Mouse (Mus musculus) adrenal gland, adult 8-10 months (tissue): Measurements from ENCODE around the gene Mettl17. TPM values are rescaled to one million over a fixed set of nuclear protein-coding genes. Genes with fewer than 3 reads are reported as not detected.
"Not testable (repeated sequence)": the region's sequence is repeated elsewhere in the genome, so short reads cannot be mapped to it uniquely, and the experiment has no call there.

ENCODE experiments used
- DNase-seq: peaks from one replicate; pipeline ENCODE4 v3.0.0; 2022
- total RNA-seq, 4 experiments: library from RNA; stranded (reverse); gene quantifications; 2 replicates each; pipeline ENCODE4 v1.2.4; 2022

Mettl17 gene
- 10 to 100 TPM; 31.5 to 50.1 (median 45.6) TPM for total RNA-seq

DNA sequence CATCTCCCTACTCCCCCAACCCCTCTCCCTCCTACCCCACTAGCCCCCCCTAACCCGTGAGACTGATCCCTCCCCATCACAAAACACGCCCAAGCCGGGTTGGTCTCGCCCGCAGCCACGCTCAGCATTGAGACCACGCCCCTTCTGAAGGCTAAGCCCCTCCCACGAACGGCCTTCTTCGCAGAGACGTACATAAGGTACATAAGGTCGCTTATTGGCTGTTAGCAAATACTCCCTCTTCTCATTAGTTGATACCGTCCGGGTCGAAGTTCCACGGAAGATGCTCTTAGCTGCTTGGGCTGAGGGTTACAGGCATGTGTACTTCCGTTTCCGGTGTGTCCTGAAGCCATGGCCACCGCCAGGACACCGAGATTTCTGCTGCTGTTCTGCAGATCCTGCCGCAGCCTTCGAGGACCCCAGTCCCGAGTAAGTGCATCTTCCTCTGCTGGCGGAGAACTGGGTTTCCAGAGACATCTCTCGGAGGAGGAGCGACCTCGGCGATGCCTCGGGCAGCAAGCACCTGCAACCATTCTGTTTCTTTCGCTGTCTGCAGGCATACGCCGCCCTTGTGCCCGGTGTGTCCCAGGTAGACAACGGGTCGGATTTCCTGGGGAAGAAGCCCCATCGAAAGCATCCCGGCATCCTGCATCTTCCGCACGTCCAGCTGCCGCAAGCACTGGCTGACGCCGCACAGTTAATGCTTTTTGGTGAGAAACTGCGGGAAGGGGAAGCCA lies at the start of gene Mettl17:
Gene Mettl17 (plus strand): TSS at position 245 of the 734 bp plus-strand sequence.
- DNase-seq = peak; percentile 94

DNA sequence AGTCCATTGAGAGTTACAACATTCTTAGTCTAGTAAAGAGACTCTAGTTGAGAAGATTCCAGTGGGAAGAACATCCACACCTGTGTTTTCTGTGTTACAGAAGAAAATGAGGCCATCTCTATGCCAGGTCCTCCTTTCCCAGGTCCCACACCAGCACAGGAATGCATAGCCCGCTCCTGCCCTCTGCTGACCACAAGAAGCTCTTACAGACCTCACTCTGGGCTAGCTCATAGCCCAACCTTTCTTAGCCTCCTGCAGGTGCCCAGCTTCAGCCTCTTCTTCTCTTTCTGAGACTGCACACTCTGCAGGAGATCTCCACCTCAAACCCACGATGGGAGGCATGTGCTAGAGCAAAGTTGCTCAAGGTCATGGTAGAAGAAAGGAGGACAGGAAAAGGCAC lies 46.2 kb upstream of the Mettl17 start:
- DNase-seq = not testable (repeated sequence)

DNA sequence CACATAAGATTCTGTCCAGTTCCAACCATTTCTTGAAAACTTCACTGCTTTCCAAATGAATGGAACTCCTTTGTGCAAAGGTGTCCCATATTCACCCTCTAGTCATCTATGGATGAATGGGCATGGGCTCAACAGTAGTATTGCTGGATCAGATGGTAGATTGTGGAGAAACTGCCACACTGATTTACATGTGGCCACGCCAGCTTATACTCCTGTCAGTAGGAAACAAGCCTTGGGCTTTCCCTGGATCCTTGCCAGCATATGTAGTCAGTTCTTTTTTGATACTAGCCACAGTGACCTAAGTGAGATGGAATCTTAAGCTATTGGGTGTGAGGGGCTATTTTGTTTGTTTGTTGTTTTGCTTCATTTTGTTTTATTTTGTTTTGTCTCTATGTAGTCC lies 42.4 kb upstream of the Mettl17 start:
- no peak for DNase-seq

DNA sequence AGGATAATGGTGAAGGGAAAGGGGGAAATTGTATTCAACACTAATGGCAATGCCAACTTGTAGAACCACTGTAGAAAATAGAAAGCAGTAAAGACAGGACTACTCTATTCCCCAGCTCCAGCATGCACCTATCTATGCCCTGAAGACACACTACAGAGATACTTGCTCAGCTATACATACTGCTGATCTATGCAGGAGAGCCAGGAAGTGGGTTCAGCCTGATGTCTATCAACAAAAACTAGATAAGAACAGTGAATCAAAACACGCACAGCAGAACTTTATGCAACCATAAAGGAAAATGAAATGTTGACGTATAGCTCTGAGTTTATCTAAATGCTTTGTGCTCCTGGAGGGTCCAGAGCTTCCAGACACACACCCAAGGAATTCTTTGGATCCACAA lies 41.9 kb upstream of the Mettl17 start:
- DNase-seq = no peak

DNA sequence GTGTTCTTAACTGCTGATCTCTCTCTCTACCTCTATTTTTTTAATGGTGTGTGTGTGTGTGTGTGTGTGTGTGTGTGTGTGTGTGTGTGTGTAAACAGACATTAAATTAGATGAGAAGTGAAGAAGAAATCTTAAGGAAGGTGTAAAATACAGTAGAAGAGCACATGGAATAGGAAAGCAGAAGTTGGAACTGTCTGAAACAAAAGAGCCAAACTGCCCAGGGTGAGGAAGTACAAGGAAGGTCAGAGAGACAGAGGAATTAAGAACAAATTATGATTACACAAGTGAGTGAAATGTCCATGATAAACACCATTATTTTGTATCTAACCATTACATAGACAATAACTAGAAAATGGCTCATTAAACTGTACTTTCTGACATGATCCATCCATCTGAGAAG lies 40.8 kb upstream of the Mettl17 start:
- no peak for DNase-seq

DNA sequence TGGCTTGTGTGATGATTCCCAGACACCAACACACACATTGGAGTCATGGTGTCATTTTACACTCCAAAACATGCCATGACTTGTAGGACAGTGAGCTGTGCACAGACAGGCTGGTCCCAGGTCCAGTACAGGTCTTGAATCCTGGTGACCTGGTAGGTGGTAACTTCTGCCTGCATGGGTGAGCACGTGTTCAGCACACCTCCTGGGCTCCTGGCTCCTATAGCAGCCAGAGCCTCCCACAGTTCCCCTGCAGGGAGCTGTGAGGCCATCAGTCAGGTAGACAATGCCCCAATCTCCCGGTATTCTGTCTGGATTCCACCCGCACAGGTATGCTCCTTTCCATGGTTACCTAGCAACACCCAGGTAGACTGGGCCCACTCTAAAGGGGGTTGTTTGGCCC lies 38.1 kb upstream of the Mettl17 start:
- DNase-seq = no peak

DNA sequence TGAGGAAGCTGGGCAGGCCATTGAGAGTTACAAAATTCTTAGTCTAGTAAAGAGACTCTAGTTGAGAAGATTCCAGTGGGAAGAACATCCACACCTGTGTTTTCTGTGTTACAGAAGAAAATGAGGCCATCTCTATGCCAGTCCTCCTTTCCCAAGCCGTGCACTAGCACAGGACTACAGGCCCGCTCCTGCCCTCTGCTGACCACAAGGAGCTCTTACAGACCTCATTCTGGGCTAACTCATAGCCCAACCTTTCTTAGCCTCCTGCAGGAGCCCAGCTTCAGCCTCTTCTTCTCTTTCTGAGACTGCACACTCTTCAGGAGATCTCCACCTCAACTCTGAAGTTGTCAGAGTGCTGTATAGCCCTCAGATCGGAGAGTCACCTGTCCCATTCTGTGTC lies 33.6 kb upstream of the Mettl17 start:
- not testable (repeated sequence) for DNase-seq

DNA sequence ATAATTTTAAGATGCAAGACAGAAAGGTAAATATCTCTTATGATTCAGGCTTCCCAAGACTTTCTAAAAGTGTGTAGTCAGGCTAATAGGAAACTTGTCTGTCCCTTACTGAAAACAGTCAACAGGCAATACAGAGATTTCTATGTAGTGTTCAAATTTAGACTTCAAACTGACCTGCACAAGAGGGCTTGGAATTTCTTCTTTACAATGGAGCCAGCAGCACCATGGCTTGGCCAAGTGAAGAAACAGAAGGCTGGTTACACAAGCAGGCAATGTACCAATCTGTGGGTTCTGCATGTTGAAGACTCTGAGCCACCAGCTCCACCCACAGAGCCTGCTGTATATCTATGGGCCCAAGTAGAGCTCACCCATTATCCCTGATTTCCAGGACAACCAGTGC lies 31.2 kb upstream of the Mettl17 start, which contains the start of gene Ear6:
Gene Ear6 (plus strand): TSS at position 301 of the 400 bp plus-strand sequence.
- no peak for DNase-seq

DNA sequence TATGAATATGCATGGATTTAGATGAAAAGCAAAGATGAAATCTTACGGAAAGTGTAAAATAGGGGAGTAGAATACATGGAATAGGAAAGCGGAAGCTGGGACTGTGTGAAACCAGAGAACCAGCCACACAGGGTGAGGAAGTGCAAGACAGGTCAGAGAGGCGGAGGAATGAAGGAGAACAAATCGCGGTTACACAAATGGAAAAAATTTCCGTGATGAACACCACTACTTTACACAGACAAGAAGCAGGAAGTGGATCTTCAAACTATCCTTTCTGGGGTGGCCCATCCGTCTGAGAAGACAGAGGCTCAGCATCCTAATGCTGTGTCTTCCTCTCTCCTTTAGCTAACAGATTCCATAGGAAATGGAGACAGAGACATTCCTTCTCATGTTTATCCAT lies 29.4 kb upstream of the Mettl17 start:
- not testable (repeated sequence) for DNase-seq

DNA sequence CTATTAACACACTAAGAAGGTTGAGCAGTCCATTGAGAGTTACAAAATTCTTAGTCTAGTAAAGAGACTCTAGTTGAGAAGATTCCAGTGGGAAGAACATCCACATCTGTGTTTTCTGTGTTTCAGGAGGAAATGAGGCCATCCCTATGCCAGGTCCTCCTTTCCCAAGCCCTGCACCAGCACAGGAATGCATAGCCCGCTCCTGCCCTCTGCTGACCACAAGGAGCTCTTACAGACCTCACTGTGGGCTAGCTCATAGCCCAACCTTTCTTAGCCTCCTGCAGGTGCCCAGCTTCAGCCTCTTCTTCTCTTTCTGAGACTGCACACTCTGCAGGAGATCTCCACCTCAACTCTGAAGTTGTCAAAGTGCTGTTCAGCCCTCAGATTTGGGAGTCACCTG lies 21.0 kb upstream of the Mettl17 start:
- DNase-seq = not testable (repeated sequence)

DNA sequence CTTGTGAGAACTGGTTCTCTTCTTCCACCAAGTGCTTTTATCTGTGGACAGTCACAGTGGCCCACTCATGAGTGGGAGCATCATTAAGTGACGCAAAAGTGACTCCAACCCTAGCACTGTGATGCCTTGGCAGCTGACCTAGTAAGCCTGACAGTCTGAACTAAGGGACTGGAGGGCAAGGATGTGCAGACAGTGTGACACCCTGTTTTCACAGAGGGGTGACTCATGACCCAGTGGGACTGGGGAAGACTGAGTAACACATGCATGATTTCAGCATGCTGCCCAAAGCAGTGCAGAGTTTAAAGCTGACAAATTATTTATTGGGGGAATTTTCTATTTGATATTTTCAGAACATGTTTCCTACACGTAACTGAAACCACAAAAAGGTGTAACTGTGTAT lies 13.9 kb upstream of the Mettl17 start:
- peak; percentile 56 for DNase-seq

DNA sequence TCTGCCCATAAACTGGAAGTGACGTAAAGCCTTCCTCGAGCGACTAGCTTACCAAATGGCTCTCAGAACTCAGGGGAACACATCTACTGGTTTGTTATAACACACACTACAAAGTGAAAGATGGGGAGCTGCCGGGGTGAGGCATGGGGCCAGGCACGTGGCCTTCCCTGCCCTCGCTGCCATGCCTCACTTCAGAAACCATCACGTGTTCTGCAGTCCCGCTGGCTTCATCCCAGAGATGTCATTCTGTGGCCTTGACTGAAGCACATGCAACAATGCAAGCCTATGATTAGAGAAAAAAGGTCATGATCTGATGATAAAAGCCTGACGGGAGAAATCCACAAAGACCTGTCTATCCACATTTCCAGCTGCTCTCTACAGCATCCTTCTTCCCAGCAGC lies 12.9 kb upstream of the Mettl17 start:
- peak; percentile 82 for DNase-seq

DNA sequence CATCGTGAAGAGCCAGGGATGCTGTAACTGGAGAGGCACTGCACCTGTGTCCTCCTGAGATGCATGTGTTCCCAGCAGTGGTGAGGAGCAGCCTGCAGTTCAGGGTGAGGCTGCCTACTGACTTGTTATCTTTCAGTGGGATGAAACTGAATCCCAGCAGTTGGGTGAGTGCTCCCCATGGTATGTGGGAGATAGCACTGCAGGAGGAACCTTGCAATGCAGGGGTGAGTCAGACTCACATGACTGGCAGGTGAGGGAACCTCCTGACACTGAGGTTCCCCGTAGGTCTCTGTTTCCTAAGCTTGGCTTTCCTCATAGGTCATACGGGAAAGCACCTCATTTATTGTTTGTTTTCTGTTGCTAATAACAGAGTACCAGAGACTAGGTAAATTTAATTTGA lies 7.1 kb upstream of the Mettl17 start:
- DNase-seq = no peak

DNA sequence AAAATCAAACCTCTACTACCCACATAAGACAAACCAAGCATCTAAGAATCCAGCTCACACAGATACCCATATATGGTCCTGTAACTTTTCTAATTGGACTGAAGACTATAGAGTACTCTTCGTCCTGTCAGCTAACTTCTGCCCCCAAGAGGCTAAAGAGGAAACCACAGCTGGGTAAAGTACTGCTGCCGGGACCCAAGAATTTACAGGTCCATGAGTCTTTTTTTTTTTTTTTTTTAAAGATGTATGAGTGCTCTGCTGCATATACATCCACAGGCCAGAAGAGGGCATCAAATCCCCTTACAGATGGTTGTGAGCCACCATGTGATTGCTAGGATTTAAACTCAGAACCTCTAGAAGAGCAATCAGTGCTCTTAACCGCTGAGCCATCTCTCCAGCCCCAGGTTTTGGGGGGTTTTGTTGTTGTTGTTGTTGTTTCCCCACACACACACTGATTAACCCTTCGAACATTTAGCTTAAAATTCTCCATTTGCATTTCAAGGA lies 1.1 kb upstream of the Mettl17 start:
- peak; percentile 77 for DNase-seq

DNA sequence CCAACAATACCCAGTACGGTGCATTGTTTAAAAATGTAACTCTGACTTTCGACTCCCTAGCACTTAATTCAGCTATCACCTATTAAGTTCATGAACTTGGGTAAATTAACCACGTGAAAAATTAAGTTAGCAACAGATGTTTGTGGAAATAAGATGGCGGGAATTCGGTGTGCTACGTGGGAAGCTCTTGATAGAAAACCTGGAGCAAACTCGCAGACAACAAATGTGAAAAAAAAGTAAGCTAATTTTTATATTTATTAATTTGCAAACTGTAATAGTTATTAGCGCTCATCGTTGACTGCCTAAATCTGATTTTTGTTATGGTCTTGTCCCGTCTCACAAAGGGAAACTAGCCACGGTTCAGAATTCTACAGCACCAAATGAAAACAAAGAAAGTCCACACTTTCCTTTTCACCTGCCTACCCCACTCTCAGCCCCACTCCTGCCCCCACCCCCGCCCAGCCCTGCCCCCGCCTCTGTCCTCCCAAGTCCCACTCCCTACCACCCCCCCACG lies 554 bp upstream of the Mettl17 start:
- no peak for DNase-seq

DNA sequence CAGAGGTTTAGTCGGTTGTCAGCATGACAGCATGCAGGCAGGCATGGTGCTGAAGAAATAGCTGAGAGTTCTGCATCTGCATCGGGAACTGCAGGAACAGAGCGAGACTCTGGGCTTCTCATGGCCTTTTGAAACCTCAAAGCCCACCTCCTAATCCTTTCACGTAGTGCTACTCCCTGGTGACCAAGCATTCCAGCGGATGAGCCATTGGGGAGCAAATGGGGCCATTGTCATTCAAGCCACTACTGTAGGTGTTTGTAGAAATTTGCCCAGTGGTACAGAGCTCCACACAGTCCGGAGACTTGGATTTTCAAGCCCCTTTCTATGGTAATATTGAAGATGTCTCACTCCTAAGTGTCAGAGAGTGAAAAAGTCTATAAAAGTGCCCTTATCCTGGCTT lies 1.4 kb downstream of the Mettl17 start:
- no peak for DNase-seq

DNA sequence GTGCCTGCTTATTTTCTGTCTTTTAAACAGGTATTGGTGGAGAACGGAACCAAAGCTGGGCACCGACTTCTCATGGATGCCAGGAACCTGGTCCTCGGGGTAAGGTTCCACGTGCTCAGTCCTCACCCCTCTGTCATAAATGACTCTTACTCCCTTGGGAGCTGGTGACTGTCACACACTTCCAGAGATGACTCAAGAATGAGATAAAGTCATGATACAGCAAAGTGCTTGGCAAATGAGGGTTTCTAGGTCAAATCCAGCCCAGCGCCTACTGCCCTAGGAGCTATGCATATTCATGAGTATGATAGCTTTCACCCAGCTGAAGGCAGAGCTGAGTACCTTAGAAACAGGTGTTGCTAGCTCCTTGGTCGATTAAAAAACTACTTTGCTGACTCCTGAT lies 5.2 kb downstream of the Mettl17 start:
- DNase-seq = no peak

DNA sequence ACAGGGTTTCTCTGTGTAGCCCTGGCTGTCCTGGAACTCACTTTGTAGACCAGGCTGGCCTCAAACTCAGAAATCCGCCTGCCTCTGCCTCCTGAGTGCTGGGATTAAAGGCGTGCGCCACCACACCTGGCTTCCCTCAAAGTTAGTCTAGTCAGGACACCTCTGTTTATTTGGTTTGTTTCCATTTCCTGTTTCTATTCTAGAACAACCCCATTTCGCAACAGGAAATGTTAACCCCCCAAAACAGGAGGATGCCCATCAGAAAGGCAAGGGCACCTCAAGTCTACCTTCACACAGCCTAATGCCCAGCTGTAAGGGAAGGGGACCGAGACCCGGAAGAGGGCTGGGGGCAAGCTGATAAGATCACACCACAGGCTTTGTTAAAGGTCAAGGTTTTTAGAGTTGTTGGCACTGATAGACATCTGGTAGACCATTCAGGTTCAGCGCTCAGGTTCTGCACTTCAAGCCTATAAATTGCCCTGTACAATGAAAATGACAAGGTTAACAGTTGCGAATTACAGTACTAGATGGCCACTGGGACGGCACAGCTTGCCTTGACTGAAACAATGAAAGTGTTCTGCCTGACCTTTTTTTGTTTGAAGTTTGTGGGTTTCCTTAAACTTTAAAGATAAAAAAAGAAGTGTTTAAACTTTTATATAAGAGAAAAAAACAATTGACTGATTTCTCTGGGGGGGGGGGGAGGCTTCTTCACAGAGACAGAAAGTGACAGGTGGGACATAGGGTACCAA lies 7.7 kb downstream of the Mettl17 start, which contains the start of gene Slc39a2:
Gene Slc39a2 (plus strand): TSS at position 699 of the 749 bp plus-strand sequence.
- no peak for DNase-seq

DNA sequence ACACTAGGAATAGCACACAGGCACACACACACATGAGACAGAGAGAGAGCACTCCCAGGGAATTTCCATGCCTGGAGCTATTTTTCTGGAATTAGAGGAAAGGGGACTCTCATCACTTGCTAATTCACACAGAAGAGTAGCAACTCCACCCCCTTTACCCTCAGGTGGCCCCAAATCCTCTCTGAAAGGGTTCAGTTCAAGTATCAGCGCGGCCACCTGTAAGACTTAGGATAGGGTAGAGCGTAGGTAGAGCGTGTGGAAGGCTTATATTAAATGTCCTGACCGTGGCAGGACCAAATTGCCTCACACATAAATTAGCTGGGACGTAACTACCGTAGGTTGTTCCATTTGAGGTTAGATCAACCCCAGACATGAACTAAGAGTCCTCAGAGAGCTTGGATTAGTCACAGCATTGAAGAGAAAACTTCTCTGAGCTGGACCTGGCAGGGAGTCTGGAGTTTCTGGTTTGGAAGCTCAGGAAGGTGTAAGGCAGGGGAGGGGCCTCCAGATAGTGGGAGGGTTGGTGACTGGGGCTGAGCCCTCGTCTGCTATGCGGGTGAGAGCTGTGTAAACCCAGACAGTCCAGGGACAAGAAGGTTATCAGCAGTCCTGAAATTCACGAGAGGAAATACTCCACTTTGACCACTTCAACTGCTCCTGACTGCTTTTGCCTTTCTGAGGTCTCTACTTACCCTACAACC lies 8.6 kb downstream of the Mettl17 start:
- no peak for DNase-seq

DNA sequence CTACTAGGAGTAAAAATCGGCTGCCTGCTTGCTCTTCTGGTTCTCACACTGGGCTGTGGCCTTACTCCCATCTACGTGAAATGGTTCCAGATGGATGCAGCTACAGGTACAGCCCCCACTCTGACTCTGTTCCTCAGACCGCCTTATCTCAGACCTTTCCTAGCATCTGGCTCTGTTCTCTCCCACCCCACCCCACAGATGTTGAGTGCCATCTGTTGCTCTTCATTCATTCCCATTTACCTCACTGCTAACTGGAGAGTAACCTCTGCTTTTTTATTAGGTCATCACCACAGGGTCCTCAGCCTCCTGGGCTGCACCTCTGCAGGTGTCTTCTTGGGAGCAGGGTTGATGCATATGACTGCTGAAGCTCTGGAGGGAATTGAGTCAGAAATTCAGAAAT lies 9.2 kb downstream of the Mettl17 start:
- no peak for DNase-seq

DNA sequence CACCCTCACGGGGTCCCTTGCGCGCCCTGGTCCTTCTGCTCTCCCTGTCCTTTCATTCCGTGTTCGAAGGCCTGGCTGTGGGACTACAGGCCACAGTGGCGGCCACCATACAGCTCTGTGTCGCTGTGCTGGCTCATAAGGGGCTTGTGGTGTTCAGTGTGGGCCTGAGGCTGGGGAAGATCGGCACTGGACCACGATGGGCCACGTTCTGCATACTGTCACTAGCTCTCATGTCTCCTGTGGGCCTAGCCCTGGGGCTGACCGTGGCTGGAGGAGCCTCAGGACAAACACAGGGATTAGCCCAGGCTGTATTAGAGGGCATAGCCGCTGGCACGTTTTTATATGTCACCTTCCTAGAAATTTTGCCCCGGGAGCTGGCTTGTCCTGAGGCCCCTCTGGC lies 10.4 kb downstream of the Mettl17 start:
- DNase-seq = no peak

DNA sequence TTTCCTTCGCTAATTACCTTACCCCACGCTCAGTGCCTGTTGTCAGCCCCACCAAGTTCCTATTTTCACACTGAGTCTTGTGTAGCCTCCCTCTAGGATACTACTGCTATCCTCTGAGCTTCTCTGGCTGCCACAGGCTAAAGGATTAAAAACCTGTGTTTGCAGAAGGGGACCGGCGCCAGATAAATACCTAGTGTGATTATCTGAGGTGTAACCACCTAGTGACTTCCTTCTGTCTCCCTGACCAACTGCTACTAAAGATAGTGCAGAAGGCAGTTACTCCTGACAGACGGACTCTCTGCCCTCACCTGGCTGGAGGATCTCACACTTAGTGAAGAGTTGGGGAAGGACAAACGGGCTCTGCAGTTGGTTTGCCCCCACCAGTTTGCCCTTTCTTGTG lies 11.4 kb downstream of the Mettl17 start:
- DNase-seq = no peak
